ENCODE assay signal across 8 mouse cellular contexts in the genomic region with DNA sequence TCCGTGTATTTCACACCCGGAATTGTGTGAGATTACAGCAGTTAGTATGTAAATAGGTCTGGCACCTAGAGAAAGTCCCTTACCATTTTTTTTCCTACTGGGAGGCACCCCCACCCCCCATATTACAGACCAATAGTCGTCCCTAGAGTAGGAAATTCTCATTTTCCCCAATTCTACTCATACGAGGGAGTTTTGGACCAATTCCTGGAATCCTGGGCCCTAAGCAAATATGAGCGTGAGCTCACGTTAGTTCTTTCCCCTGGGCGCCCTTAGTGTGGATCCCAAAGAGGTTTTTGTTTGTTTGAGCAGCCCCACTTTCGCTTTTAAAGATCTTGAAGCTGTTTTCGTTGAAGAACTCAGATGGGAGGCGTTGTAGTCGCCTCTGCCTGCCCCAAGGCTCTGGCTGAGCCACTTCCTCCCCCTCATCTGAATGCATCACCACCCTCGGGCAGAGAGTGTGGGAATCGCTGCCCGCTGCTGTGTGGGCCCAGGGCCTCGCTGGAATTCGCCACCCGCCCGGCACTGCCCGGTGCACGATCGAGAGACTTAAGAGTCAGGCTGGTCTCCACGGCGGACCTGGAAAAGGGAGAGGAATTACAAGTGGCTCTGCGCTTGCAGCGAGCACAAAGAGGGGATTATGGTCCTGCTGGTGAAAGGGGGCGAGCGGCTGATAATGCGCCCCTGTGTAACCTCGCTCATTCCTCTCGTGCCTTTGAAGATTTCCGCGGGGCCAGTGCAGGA.
A peak's percentile ranks its signal among the peaks of the same experiment; 100 is the strongest.
DNase-seq lines count a peak whose midpoint lies in the region; ATAC-seq lines count a peak whose summit lies in the region.

No protein-coding gene starts in this region.

- no peaks in the 10 kb centered on the region for H3K36me3 ChIP-seq in embryonic facial prominence, embryonic 12.5 days
- H3K36me3 ChIP-seq in heart, embryonic 11.5 days (ENCODE audit: control insufficient read depth, insufficient read depth, low read length): no peaks in the 10 kb centered on the region
- no peaks in the 10 kb centered on the region for H3K36me3 ChIP-seq in kidney, embryonic 16.5 days (ENCODE audit: insufficient read depth, low read length)
- no peaks in the 10 kb centered on the region for H3K36me3 ChIP-seq in liver, embryonic 11.5 days (ENCODE audit: control insufficient read depth, insufficient read depth, low read length)
- no peaks in the 10 kb centered on the region for H3K36me3 ChIP-seq in stomach, embryonic 16.5 days (ENCODE audit: control insufficient read depth, insufficient read depth, low read length)

- peak; percentile 26 for DNase-seq in 416B (ENCODE audit: low read depth)
- DNase-seq in adrenal gland, postnatal 25 days: peak; percentile 62
- DNase-seq in liver, embryonic 11.5 days (ENCODE audit: low spot score): peak; percentile 63
- peak; percentile 51 for DNase-seq in naive thymus-derived CD4-positive, alpha-beta T cell, adult 2 months (ENCODE audit: low read depth)

- peak overlapping the region; percentile 38 for H3K4me3 ChIP-seq in embryonic facial prominence, embryonic 12.5 days
- H3K4me3 ChIP-seq in heart, embryonic 11.5 days (ENCODE audit: low read depth, low read length): peak overlapping the region; percentile 48
- peak overlapping the region; percentile 52 for H3K4me3 ChIP-seq in kidney, embryonic 16.5 days (ENCODE audit: low read length)
- H3K4me3 ChIP-seq in liver, embryonic 11.5 days (ENCODE audit: low read depth, low read length): peak overlapping the region; percentile 42
- peak overlapping the region; percentile 53 for H3K4me3 ChIP-seq in stomach, embryonic 16.5 days (replicated peaks; ENCODE audit: low read length)

- no peaks in the 10 kb centered on the region for H3K27me3 ChIP-seq in embryonic facial prominence, embryonic 12.5 days
- H3K27me3 ChIP-seq in heart, embryonic 11.5 days (ENCODE audit: control insufficient read depth, insufficient read depth, low read length): no peaks in the 10 kb centered on the region
- H3K27me3 ChIP-seq in kidney, embryonic 16.5 days (ENCODE audit: insufficient read depth, low read length): no peaks in the 10 kb centered on the region
- H3K27me3 ChIP-seq in liver, embryonic 11.5 days (replicated peaks; ENCODE audit: control insufficient read depth, insufficient read depth, low read length): no peaks in the 10 kb centered on the region
- no peaks in the 10 kb centered on the region for H3K27me3 ChIP-seq in stomach, embryonic 16.5 days (ENCODE audit: control insufficient read depth, insufficient read depth, low read length)

- 4% methylated on average over 32 of the region's 32 CpGs for WGBS in embryonic facial prominence, embryonic 12.5 days
- 4% methylated on average over 32 of the region's 32 CpGs for WGBS in heart, embryonic 11.5 days (ENCODE audit: insufficient replicate concordance)
- WGBS in kidney, embryonic 16.5 days: 6% methylated on average over 32 of the region's 32 CpGs
- 7% methylated on average over 32 of the region's 32 CpGs for WGBS in liver, embryonic 11.5 days
- WGBS in stomach, embryonic 16.5 days: 5% methylated on average over 32 of the region's 32 CpGs

- peak overlapping the region; percentile 46 for H3K9ac ChIP-seq in embryonic facial prominence, embryonic 12.5 days
- peak overlapping the region; percentile 65 for H3K9ac ChIP-seq in heart, embryonic 11.5 days (ENCODE audit: low read depth, low read length)
- H3K9ac ChIP-seq in kidney, embryonic 16.5 days (replicated peaks; ENCODE audit: low read length): peak overlapping the region; percentile 56
- peak overlapping the region; percentile 17 for H3K9ac ChIP-seq in liver, embryonic 11.5 days (ENCODE audit: low read depth, low read length)
- peak overlapping the region; percentile 74 for H3K9ac ChIP-seq in stomach, embryonic 16.5 days (ENCODE audit: low read length)

- H3K4me1 ChIP-seq in embryonic facial prominence, embryonic 12.5 days: peaks cover 5% of the 10 kb centered on the region; the same call in 1 of the 2 replicates
- no peaks in the 10 kb centered on the region for H3K4me1 ChIP-seq in heart, embryonic 11.5 days (ENCODE audit: control insufficient read depth, insufficient read depth, low read length)
- peaks cover 14% of the 10 kb centered on the region; the same call in 1 of the 2 replicates for H3K4me1 ChIP-seq in kidney, embryonic 16.5 days (ENCODE audit: insufficient read depth, low read length)
- no peaks in the 10 kb centered on the region for H3K4me1 ChIP-seq in liver, embryonic 11.5 days (replicated peaks; ENCODE audit: control insufficient read depth, insufficient read depth, low read length)
- 0 out of 2 replicates have a peak, but pooled peaks cover 2% of the 10 kb centered on the region for H3K4me1 ChIP-seq in stomach, embryonic 16.5 days (ENCODE audit: control insufficient read depth, insufficient read depth, low read length)

- H3K27ac ChIP-seq in embryonic facial prominence, embryonic 12.5 days: peak overlapping the region; percentile 12; the same call in 1 of the 2 replicates
- peak overlapping the region; percentile 69 for H3K27ac ChIP-seq in heart, embryonic 11.5 days (ENCODE audit: low read depth, low read length)
- peak overlapping the region; percentile 40; the same call in 1 of the 2 replicates for H3K27ac ChIP-seq in kidney, embryonic 16.5 days (ENCODE audit: low read length)
- H3K27ac ChIP-seq in liver, embryonic 11.5 days (ENCODE audit: low read depth, low read length): no peak overlapping the region
- 0 out of 2 replicates have a peak overlapping the region, but pooled peaks have one; percentile 6 for H3K27ac ChIP-seq in stomach, embryonic 16.5 days (ENCODE audit: low read length)

- ATAC-seq in embryonic facial prominence, embryonic 12.5 days (ENCODE audit: insufficient number of reproducible peaks, insufficient read depth, low FRiP score, low TSS enrichment): peak; percentile 72
- peak; percentile 78 for ATAC-seq in heart, embryonic 11.5 days (replicated peaks; ENCODE audit: insufficient number of reproducible peaks, low FRiP score, low TSS enrichment)
- ATAC-seq in kidney, embryonic 16.5 days (ENCODE audit: low FRiP score, low TSS enrichment): peak; percentile 96
- peak; percentile 34; the same call in 1 of the 2 replicates for ATAC-seq in liver, embryonic 11.5 days (replicated peaks; ENCODE audit: low FRiP score)
- ATAC-seq in stomach, embryonic 16.5 days (ENCODE audit: insufficient read depth, low FRiP score): peak; percentile 77; the same call in 1 of the 2 replicates

- peak overlapping the region; percentile 67 for H3K4me2 ChIP-seq in embryonic facial prominence, embryonic 12.5 days (replicated peaks)
- H3K4me2 ChIP-seq in heart, embryonic 11.5 days: peak overlapping the region; percentile 72
- peak overlapping the region; percentile 78 for H3K4me2 ChIP-seq in kidney, embryonic 16.5 days (replicated peaks; ENCODE audit: low read depth, low read length)
- peak overlapping the region; percentile 65 for H3K4me2 ChIP-seq in liver, embryonic 11.5 days
- H3K4me2 ChIP-seq in stomach, embryonic 16.5 days (ENCODE audit: low read depth, low read length): peak overlapping the region; percentile 86

- H3K9me3 ChIP-seq in embryonic facial prominence, embryonic 12.5 days: no peaks in the 10 kb centered on the region
- H3K9me3 ChIP-seq in heart, embryonic 11.5 days (replicated peaks; ENCODE audit: control insufficient read depth, low read length): no peaks in the 10 kb centered on the region
- no peaks in the 10 kb centered on the region for H3K9me3 ChIP-seq in kidney, embryonic 16.5 days (ENCODE audit: low read length)
- no peaks in the 10 kb centered on the region for H3K9me3 ChIP-seq in liver, embryonic 11.5 days (ENCODE audit: control insufficient read depth, low read length)
- H3K9me3 ChIP-seq in stomach, embryonic 16.5 days (replicated peaks; ENCODE audit: control insufficient read depth, low read length): no peaks in the 10 kb centered on the region

Comparison
In these comparisons a context has a peak if more than half of its experiments do, and no peak if none do; other contexts are left out.
1. ATAC-seq: peak in every context shown above with its lines; median percentile 96 in kidney, embryonic 16.5 days; 78 in heart, embryonic 11.5 days; 77 in stomach, embryonic 16.5 days; 72 in embryonic facial prominence, embryonic 12.5 days; 34 in liver, embryonic 11.5 days.
2. H3K9ac ChIP-seq: peak in every context shown above with its lines; median percentile 74 in stomach, embryonic 16.5 days; 65 in heart, embryonic 11.5 days; 56 in kidney, embryonic 16.5 days; 46 in embryonic facial prominence, embryonic 12.5 days; 17 in liver, embryonic 11.5 days.